In the genomic region with DNA sequence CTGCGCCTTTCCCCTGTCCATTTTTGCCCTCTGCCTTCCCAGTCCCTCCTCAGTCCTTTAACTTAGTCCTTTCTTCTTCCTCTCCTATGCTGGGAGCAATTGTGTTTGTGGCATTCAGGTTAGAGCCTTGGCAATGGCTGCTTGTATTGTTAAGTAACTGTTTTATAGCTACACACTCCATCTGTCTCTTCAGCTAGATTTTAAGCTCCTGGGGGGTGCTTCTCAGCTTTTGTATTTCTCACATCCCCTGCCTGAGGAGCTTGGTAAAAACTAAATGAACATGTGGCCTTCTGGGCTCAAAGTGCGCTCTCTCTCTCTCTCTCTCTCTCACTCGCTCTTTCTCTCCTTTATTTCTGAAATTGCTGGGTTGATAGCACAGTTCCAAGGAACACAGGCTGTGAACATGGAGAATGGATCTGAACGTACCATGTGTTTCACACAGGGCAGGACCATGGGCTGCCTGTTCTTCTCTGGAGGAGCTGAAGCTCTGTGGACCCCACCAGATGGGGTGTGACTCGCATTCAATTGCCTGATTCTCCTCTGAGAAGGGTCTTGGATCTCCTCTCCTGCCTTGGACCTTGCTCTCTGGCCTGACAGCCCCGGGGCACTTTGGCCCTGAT, we compare ENCODE assay signal across 10 mouse cellular contexts. TPM values are rescaled to one million over a fixed set of nuclear protein-coding genes. Genes with fewer than 3 reads are reported as not detected.
DNase-seq lines count a peak whose midpoint lies in the region; ATAC-seq and TF ChIP-seq lines count a peak whose summit lies in the region.
"Had no signal": no experiment of that assay in that cellular context is flagged by ENCODE, and none has a peak within 500 bp of the region (broad histone marks: within the 10 kb centered on the region; RNA-seq: fewer than 3 reads in every experiment).

No protein-coding gene starts in this region.

- H3K4me2 ChIP-seq in intestine, embryonic 14.5 days (ENCODE audit: low read length) = no peak overlapping the region
- no peak overlapping the region for H3K4me2 ChIP-seq in intestine, postnatal 0 days (replicated peaks; ENCODE audit: low read depth)
- H3K4me2 ChIP-seq in embryonic facial prominence, embryonic 12.5 days (replicated peaks) = no peak overlapping the region
- 0 out of 2 replicates have a peak overlapping the region, but pooled peaks have one; percentile 6 for H3K4me2 ChIP-seq in hindbrain, embryonic 14.5 days (replicated peaks)
- H3K4me2 ChIP-seq in midbrain, embryonic 14.5 days (ENCODE audit: low read length) = 0 out of 2 replicates have a peak overlapping the region, but pooled peaks have one; percentile 12

- WGBS in intestine, embryonic 14.5 days = 53% methylated on average over 6 of the region's 6 CpGs
- WGBS in intestine, postnatal 0 days = 56% methylated on average over 6 of the region's 6 CpGs
- WGBS in embryonic facial prominence, embryonic 12.5 days = 42% methylated on average over 6 of the region's 6 CpGs
- 23% methylated on average over 6 of the region's 6 CpGs for WGBS in hindbrain, embryonic 14.5 days
- 12% methylated on average over 6 of the region's 6 CpGs for WGBS in midbrain, embryonic 14.5 days
- 60% methylated on average over 6 of the region's 6 CpGs for WGBS in cerebellum, adult 2 months

- H3K4me3 ChIP-seq in intestine, embryonic 14.5 days (ENCODE audit: low read depth, low read length) = no peak overlapping the region
- H3K4me3 ChIP-seq in intestine, postnatal 0 days (ENCODE audit: low read depth, low read length) = no peak overlapping the region
- no peak overlapping the region for H3K4me3 ChIP-seq in embryonic facial prominence, embryonic 12.5 days
- H3K4me3 ChIP-seq in hindbrain, embryonic 14.5 days (replicated peaks; ENCODE audit: low read length) = no peak overlapping the region
- H3K4me3 ChIP-seq in midbrain, embryonic 14.5 days (replicated peaks; ENCODE audit: low read depth, low read length) = no peak overlapping the region
- H3K4me3 ChIP-seq in cerebellum, adult 2 months (replicated peaks; ENCODE audit: insufficient read depth, low read depth, low read length) = no peak overlapping the region

- TF ChIP-seq POLR2A in cerebellum, adult 2 months (IDR thresholded peaks at IDR 0.05; ENCODE audit: borderline replicate concordance, insufficient read depth, low read length) = no peak

- no peak for DNase-seq in intestine, embryonic 14.5 days (ENCODE audit: low spot score)
- no peak for DNase-seq in hindbrain, embryonic 14.5 days (ENCODE audit: low spot score)
- DNase-seq in midbrain, embryonic 14.5 days = peak; percentile 20
- DNase-seq in cerebellum, adult 9-11 months = no peak
- no peak for DNase-seq in cerebellum, adult 2 months
- DNase-seq: adrenal gland, postnatal 25 days; cerebellum, adult 8-10 months had no signal

- no peak for TF ChIP-seq CTCF in intestine, postnatal 0 days (IDR thresholded peaks at IDR 0.05; ENCODE audit: low read depth)
- TF ChIP-seq CTCF in cerebellum, adult 2 months (IDR thresholded peaks at IDR 0.05; ENCODE audit: borderline replicate concordance, insufficient read depth, low read depth, low read length) = no peak

- H3K4me1 ChIP-seq in intestine, embryonic 14.5 days (replicated peaks; ENCODE audit: control insufficient read depth, insufficient read depth, low read length) = peaks cover 22% of the 10 kb centered on the region
- no peaks in the 10 kb centered on the region; the same call in 1 of the 2 replicates for H3K4me1 ChIP-seq in intestine, postnatal 0 days (replicated peaks; ENCODE audit: control insufficient read depth, insufficient read depth, low read length)
- peaks cover 45% of the 10 kb centered on the region for H3K4me1 ChIP-seq in embryonic facial prominence, embryonic 12.5 days
- H3K4me1 ChIP-seq in hindbrain, embryonic 14.5 days (replicated peaks; ENCODE audit: control insufficient read depth, insufficient read depth, low read length) = peaks cover 46% of the 10 kb centered on the region
- H3K4me1 ChIP-seq in midbrain, embryonic 14.5 days (ENCODE audit: control insufficient read depth, insufficient read depth, low read length) = peaks cover 46% of the 10 kb centered on the region
- no peaks in the 10 kb centered on the region for H3K4me1 ChIP-seq in cerebellum, adult 2 months (ENCODE audit: control insufficient read depth, insufficient read depth, low read length)

- 0 out of 2 replicates have a peak, but pooled peaks have one; percentile 20 for ATAC-seq in intestine, embryonic 14.5 days (replicated peaks; ENCODE audit: low FRiP score, low TSS enrichment, low read depth)
- ATAC-seq in intestine, postnatal 0 days = no peak
- no peak for ATAC-seq in embryonic facial prominence, embryonic 12.5 days (ENCODE audit: insufficient number of reproducible peaks, insufficient read depth, low FRiP score, low TSS enrichment)
- ATAC-seq in hindbrain, embryonic 14.5 days (ENCODE audit: low FRiP score) = 0 out of 2 replicates have a peak, but pooled peaks have one; percentile 56
- ATAC-seq in midbrain, embryonic 14.5 days (ENCODE audit: low FRiP score, low TSS enrichment) = peak; percentile 59
- no peak for ATAC-seq in granulocyte monocyte progenitor cell, adult 5-6 weeks (replicated peaks; ENCODE audit: poor library complexity, severe bottlenecking)

- no peak overlapping the region for H3K27ac ChIP-seq in intestine, embryonic 14.5 days (ENCODE audit: low read depth)
- no peak overlapping the region for H3K27ac ChIP-seq in intestine, postnatal 0 days (ENCODE audit: low read depth, low read length)
- H3K27ac ChIP-seq in embryonic facial prominence, embryonic 12.5 days = peak overlapping the region; percentile 69
- H3K27ac ChIP-seq in hindbrain, embryonic 14.5 days = peak overlapping the region; percentile 77
- peak overlapping the region; percentile 86 for H3K27ac ChIP-seq in midbrain, embryonic 14.5 days (replicated peaks; ENCODE audit: low read depth, low read length)
- no peak overlapping the region for H3K27ac ChIP-seq in cerebellum, adult 2 months (ENCODE audit: insufficient read depth, low read length)

- no peaks in the 10 kb centered on the region for H3K36me3 ChIP-seq in intestine, embryonic 14.5 days (ENCODE audit: control insufficient read depth, insufficient read depth, low read length)
- H3K36me3 ChIP-seq in intestine, postnatal 0 days (ENCODE audit: control insufficient read depth, insufficient read depth) = no peaks in the 10 kb centered on the region
- H3K36me3 ChIP-seq in embryonic facial prominence, embryonic 12.5 days = no peaks in the 10 kb centered on the region
- peaks cover 9% of the 10 kb centered on the region for H3K36me3 ChIP-seq in hindbrain, embryonic 14.5 days (replicated peaks; ENCODE audit: control insufficient read depth, insufficient read depth)
- H3K36me3 ChIP-seq in midbrain, embryonic 14.5 days (ENCODE audit: control insufficient read depth, insufficient read depth, low read length) = peaks cover 33% of the 10 kb centered on the region

- no peaks in the 10 kb centered on the region for H3K27me3 ChIP-seq in intestine, embryonic 14.5 days (replicated peaks; ENCODE audit: control insufficient read depth, insufficient read depth, low read length)
- no peaks in the 10 kb centered on the region for H3K27me3 ChIP-seq in intestine, postnatal 0 days (replicated peaks; ENCODE audit: control insufficient read depth, insufficient read depth, low read length)
- H3K27me3 ChIP-seq in embryonic facial prominence, embryonic 12.5 days = no peaks in the 10 kb centered on the region
- H3K27me3 ChIP-seq in hindbrain, embryonic 14.5 days (ENCODE audit: control insufficient read depth, insufficient read depth, low read length) = no peaks in the 10 kb centered on the region
- no peaks in the 10 kb centered on the region for H3K27me3 ChIP-seq in midbrain, embryonic 14.5 days (ENCODE audit: control insufficient read depth, insufficient read depth, low read length)
- H3K27me3 ChIP-seq in cerebellum, adult 2 months (ENCODE audit: control insufficient read depth, insufficient read depth, low read length) = no peaks in the 10 kb centered on the region; the same call in 1 of the 2 replicates

- H3K9ac ChIP-seq in intestine, embryonic 14.5 days (ENCODE audit: low read length) = no peak overlapping the region
- H3K9ac ChIP-seq in intestine, postnatal 0 days (ENCODE audit: low read depth, low read length) = no peak overlapping the region
- H3K9ac ChIP-seq in embryonic facial prominence, embryonic 12.5 days = peak overlapping the region; percentile 5; the same call in 1 of the 2 replicates
- peak overlapping the region; percentile 39 for H3K9ac ChIP-seq in hindbrain, embryonic 14.5 days
- H3K9ac ChIP-seq in midbrain, embryonic 14.5 days (replicated peaks; ENCODE audit: low read length) = peak overlapping the region; percentile 34; the same call in 1 of the 2 replicates

- H3K9me3 ChIP-seq in intestine, embryonic 14.5 days (ENCODE audit: control insufficient read depth, low read length) = no peaks in the 10 kb centered on the region
- H3K9me3 ChIP-seq in intestine, postnatal 0 days (ENCODE audit: control insufficient read depth) = no peaks in the 10 kb centered on the region
- H3K9me3 ChIP-seq in embryonic facial prominence, embryonic 12.5 days = no peaks in the 10 kb centered on the region
- no peaks in the 10 kb centered on the region for H3K9me3 ChIP-seq in hindbrain, embryonic 14.5 days (ENCODE audit: control insufficient read depth, low read length)
- no peaks in the 10 kb centered on the region for H3K9me3 ChIP-seq in midbrain, embryonic 14.5 days (ENCODE audit: control insufficient read depth, low read length)

RNA-seq across cellular contexts. Expression of a gene that starts 11.8 kb away (rescaled TPM):
- 2.7 and 2.9 TPM in 2 replicates for polyA plus RNA-seq in intestine, embryonic 14.5 days (2014; fragmentation: Nextera tagmentation; extraction: Ambion mirVana)
- 0.22 TPM in 2 replicates for polyA plus RNA-seq in intestine, postnatal 0 days (2015; fragmentation: Nextera tagmentation; extraction: Ambion mirVana)
- 7.5 and 9.3 TPM in 2 replicates for polyA plus RNA-seq in embryonic facial prominence, embryonic 12.5 days (2016; fragmentation: Nextera tagmentation; extraction: Ambion mirVana)
- 10.5 and 10.6 TPM in 2 replicates for polyA plus RNA-seq in hindbrain, embryonic 14.5 days (2014; fragmentation: Nextera tagmentation; extraction: Ambion mirVana)
- 10.7 and 14.1 TPM in 2 replicates for polyA plus RNA-seq in midbrain, embryonic 14.5 days (2014; fragmentation: Nextera tagmentation; extraction: Ambion mirVana)
- 1.8 and 2.4 TPM in 2 replicates for polyA plus RNA-seq in cerebellum, adult 2 months (2012; rRNA removed)
- total RNA-seq in granulocyte monocyte progenitor cell, adult 5-6 weeks (2014; fragmentation: Nextera tagmentation) = not detected in 2 replicates
- total RNA-seq in granulocyte monocyte progenitor cell, adult 5-6 weeks (2017) = not detected in 2 replicates

RNA-seq across cellular contexts. Expression of a gene that starts 42.3 kb away (rescaled TPM):
- 8.1 and 9.1 TPM in 2 replicates for polyA plus RNA-seq in intestine, embryonic 14.5 days (2014; fragmentation: Nextera tagmentation; extraction: Ambion mirVana)
- 9.9 and 10.5 TPM in 2 replicates for polyA plus RNA-seq in intestine, postnatal 0 days (2015; fragmentation: Nextera tagmentation; extraction: Ambion mirVana)
- polyA plus RNA-seq in embryonic facial prominence, embryonic 12.5 days (2016; fragmentation: Nextera tagmentation; extraction: Ambion mirVana) = 7.1 and 7.2 TPM in 2 replicates
- polyA plus RNA-seq in hindbrain, embryonic 14.5 days (2014; fragmentation: Nextera tagmentation; extraction: Ambion mirVana) = 6.3 and 7.9 TPM in 2 replicates
- polyA plus RNA-seq in midbrain, embryonic 14.5 days (2014; fragmentation: Nextera tagmentation; extraction: Ambion mirVana) = 5.2 and 6.5 TPM in 2 replicates
- polyA plus RNA-seq in cerebellum, adult 2 months (2012; rRNA removed) = 5.7 and 6.6 TPM in 2 replicates
- total RNA-seq in granulocyte monocyte progenitor cell, adult 5-6 weeks (2014; fragmentation: Nextera tagmentation) = 2.1 and 8.0 TPM in 2 replicates
- 1.4 and 2.2 TPM in 2 replicates for total RNA-seq in granulocyte monocyte progenitor cell, adult 5-6 weeks (2017)

RNA-seq across cellular contexts. Expression of a gene that starts 51.5 kb away (rescaled TPM):
- polyA plus RNA-seq in intestine, embryonic 14.5 days (2014; fragmentation: Nextera tagmentation; extraction: Ambion mirVana) = 39.6 and 42.2 TPM in 2 replicates
- polyA plus RNA-seq in intestine, postnatal 0 days (2015; fragmentation: Nextera tagmentation; extraction: Ambion mirVana) = 4.1 and 4.5 TPM in 2 replicates
- polyA plus RNA-seq in embryonic facial prominence, embryonic 12.5 days (2016; fragmentation: Nextera tagmentation; extraction: Ambion mirVana) = 25.0 and 25.4 TPM in 2 replicates
- polyA plus RNA-seq in hindbrain, embryonic 14.5 days (2014; fragmentation: Nextera tagmentation; extraction: Ambion mirVana) = 18.9 and 19.4 TPM in 2 replicates
- 14.9 and 17.3 TPM in 2 replicates for polyA plus RNA-seq in midbrain, embryonic 14.5 days (2014; fragmentation: Nextera tagmentation; extraction: Ambion mirVana)
- 28.9 and 29.0 TPM in 2 replicates for polyA plus RNA-seq in cerebellum, adult 2 months (2012; rRNA removed)
- total RNA-seq in granulocyte monocyte progenitor cell, adult 5-6 weeks (2014; fragmentation: Nextera tagmentation) = 0.38 TPM in 1 of 2 replicates, not detected in the other
- 0.15 and 0.17 TPM in 2 replicates for total RNA-seq in granulocyte monocyte progenitor cell, adult 5-6 weeks (2017)

Comparison
In these comparisons a context has a peak if more than half of its experiments do, and no peak if none do; other contexts are left out.
1. ATAC-seq: peak in intestine, embryonic 14.5 days (single experiment), hindbrain, embryonic 14.5 days (single experiment) and midbrain, embryonic 14.5 days (single experiment); none in intestine, postnatal 0 days (single experiment), embryonic facial prominence, embryonic 12.5 days (single experiment) and granulocyte monocyte progenitor cell, adult 5-6 weeks (single experiment).
2. H3K27ac ChIP-seq: peak in embryonic facial prominence, embryonic 12.5 days (single experiment), hindbrain, embryonic 14.5 days (single experiment) and midbrain, embryonic 14.5 days (single experiment); none in intestine, embryonic 14.5 days (single experiment), intestine, postnatal 0 days (single experiment) and cerebellum, adult 2 months (single experiment).
3. H3K4me2 ChIP-seq: peak in hindbrain, embryonic 14.5 days (single experiment) and midbrain, embryonic 14.5 days (single experiment); none in intestine, embryonic 14.5 days (single experiment), intestine, postnatal 0 days (single experiment) and embryonic facial prominence, embryonic 12.5 days (single experiment).
4. H3K9ac ChIP-seq: peak in embryonic facial prominence, embryonic 12.5 days (single experiment), hindbrain, embryonic 14.5 days (single experiment) and midbrain, embryonic 14.5 days (single experiment); none in intestine, embryonic 14.5 days (single experiment) and intestine, postnatal 0 days (single experiment).